Mouse (Mus musculus) brain, embryonic 14.5 days (tissue): Measurements from ENCODE around the gene Keap1. TPM values are rescaled to one million over a fixed set of nuclear protein-coding genes. Genes with fewer than 3 reads are reported as not detected.

ENCODE experiments used
- DNase-seq: peaks from one replicate; pipeline ENCODE4 v3.0.0-alpha.2; 2011; ENCODE audit warnings: low read depth
- CTCF ChIP-seq: fragments of 200-500 bp; IDR thresholded peaks from 2 replicates; pipeline ENCODE4 v1.5.1; 2012; ENCODE audit warnings: inconsistent platforms, mild to moderate bottlenecking, moderate library complexity, borderline replicate concordance; ENCODE audit not compliant: insufficient read depth, insufficient read length; ENCODE audit errors: extremely low read depth
- POLR2A ChIP-seq: fragments of 200-500 bp; IDR thresholded peaks from 2 replicates; pipeline ENCODE4 v1.6.1; 2012; ENCODE audit warnings: mild to moderate bottlenecking, inconsistent platforms, borderline replicate concordance; ENCODE audit not compliant: poor library complexity, insufficient read depth, insufficient read length, severe bottlenecking; ENCODE audit errors: extremely low read depth
- polyA plus RNA-seq: library from polyadenylated mRNA; depleted of rRNA; stranded (reverse); fragments of >200 nt; gene quantifications from 2 replicates; pipeline ENCODE4 v1.2.3, GENCODE M21; 2012; rRNA removed

Gene Keap1
- polyA plus RNA-seq, 1 experiment, result 58.7 TPM

GRCm38 (mm10) chr9:21183421-21183820 lies 55.7 kb downstream of the Keap1 start:
- TF ChIP-seq POLR2A (no peak), CTCF (no peak)
- no peak for DNase-seq

DNA sequence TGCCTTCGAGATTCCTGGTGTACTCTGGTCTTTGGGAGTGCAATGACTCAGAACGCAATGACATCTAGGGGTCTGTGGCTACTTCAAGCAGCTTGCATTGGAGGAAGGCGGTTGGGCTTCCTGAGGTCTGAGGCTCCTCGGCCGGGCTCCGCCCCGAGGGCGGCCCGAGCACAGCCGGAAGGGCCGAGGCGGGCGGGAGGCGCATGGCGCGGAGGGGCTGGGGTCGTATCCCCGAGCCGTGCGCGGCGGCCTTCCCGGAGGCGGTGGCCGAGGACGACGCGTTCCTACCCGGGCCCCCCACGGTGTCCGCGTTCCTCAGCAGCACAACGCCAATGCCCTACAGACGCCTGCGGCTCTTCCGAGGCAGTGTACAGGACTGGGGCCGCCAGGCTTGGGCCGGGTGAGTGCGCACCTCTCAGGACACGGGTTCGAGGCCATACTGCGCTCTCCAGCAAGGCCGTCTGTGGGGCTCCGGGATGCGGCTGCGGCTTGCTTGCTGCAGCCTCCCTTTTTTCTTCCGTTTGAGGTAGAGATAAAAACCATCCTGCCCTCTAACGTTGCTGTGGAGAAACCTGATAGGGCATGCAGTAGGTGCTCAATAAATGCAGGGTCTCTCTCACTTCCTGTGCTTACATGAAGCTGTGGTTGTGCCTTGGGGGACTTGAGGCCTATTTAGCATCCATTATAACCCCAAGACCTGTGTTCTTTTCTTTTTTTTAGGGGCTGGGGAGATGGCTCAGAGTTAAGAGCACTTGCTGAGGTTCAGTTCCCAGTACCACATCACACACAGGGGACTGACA lies 57.5 kb downstream of the Keap1 start:
- DNase-seq, result no peak
- TF ChIP-seq CTCF, result no peak
- TF ChIP-seq POLR2A, result no peak

DNA sequence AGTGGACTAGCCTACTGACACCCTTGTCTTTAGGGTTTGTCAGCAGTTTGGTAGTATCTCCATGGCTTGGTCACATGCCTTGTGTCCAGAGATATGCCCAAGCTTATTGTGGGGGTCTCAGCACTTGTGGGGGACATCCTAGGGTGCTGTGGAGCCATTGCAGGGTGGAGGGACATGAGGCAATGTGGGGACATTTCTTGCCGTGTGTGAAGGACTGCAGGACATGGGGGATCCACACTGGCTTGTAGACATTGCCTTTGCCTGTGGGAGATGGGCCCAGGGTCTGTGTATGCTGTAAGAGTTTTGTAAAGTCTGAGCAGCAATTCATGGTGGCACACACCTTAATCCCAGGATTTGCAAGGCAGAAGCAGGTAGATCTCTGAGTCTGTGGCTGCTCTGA lies 58.3 kb downstream of the Keap1 start:
- DNase-seq, result no peak
- TF ChIP-seq POLR2A, result no peak
- no peak for TF ChIP-seq CTCF

DNA sequence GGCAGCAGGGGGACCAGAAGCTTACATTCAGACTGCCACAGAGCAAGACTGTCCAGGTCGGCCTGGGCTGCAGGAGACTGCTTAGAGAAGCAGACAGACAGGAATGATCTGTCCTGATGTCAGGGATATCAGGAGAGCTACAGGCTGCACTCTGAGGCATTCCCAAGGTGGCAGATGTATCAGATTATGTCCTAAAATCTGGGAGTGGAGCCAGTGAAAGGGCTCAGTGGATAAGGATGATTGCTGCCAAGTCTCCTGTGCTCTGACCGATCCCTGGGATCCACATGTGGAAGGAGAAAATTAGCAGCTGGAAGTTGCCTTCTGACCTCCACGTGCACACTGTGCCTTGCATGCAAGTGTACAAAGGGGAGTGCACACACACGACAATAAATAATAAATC lies 58.8 kb downstream of the Keap1 start:
- DNase-seq, result no peak
- no peak for TF ChIP-seq POLR2A

Other genes with a start within 250 kb of the Keap1 start
- gene Mrpl4, start 236.6 kb downstream of the Keap1 start, polyA plus RNA-seq, result 81.1 and 85.4 TPM in 2 replicates
- 3.0 and 3.9 TPM in 2 replicates for gene Icam1, start 223.4 kb downstream of the Keap1 start, polyA plus RNA-seq
- 0.08 and 0.13 TPM in 2 replicates for gene Icam4, start 210.0 kb downstream of the Keap1 start, polyA plus RNA-seq
- gene Icam5, start 207.3 kb downstream of the Keap1 start, polyA plus RNA-seq, result 1.0 and 1.5 TPM in 2 replicates
- 1.3 and 2.1 TPM in 2 replicates for gene Zglp1, start 172.3 kb downstream of the Keap1 start, polyA plus RNA-seq
- gene Gm49373, start 166.3 kb downstream of the Keap1 start, polyA plus RNA-seq, result 2.9 and 3.0 TPM in 2 replicates
- gene Fdx1l, start 165.7 kb downstream of the Keap1 start, polyA plus RNA-seq, result 68.4 and 86.0 TPM in 2 replicates
- 4.8 and 5.6 TPM in 2 replicates for gene Gm38431, start 147.4 kb downstream of the Keap1 start, polyA plus RNA-seq
- 65.6 and 70.2 TPM in 2 replicates for gene Raver1, start 147.4 kb downstream of the Keap1 start, polyA plus RNA-seq
- 16.2 and 20.0 TPM in 2 replicates for gene Tyk2, start 108.1 kb downstream of the Keap1 start, polyA plus RNA-seq
- 141 and 182 TPM in 2 replicates for gene Cdc37, start 89.4 kb downstream of the Keap1 start, polyA plus RNA-seq
- 16.3 and 23.4 TPM in 2 replicates for gene Pde4a, start 73.6 kb downstream of the Keap1 start, polyA plus RNA-seq
- gene S1pr5, start 9.1 kb upstream of the Keap1 start, polyA plus RNA-seq, result 2.2 and 2.5 TPM in 2 replicates
- 38.1 and 45.9 TPM in 2 replicates for gene Atg4d, start 25.9 kb upstream of the Keap1 start, polyA plus RNA-seq
- gene Kri1, start 48.6 kb upstream of the Keap1 start, polyA plus RNA-seq, result 32.9 and 36.3 TPM in 2 replicates
- 70.4 and 84.9 TPM in 2 replicates for gene Cdkn2d, start 52.0 kb upstream of the Keap1 start, polyA plus RNA-seq
- 2.4 and 2.9 TPM in 2 replicates for gene Ap1m2, start 73.0 kb upstream of the Keap1 start, polyA plus RNA-seq
- 70.1 and 75.6 TPM in 2 replicates for gene Slc44a2, start 81.3 kb upstream of the Keap1 start, polyA plus RNA-seq
- gene Ilf3, start 128.5 kb upstream of the Keap1 start, polyA plus RNA-seq, result 202 and 216 TPM in 2 replicates
- gene Qtrt1, start 172.5 kb upstream of the Keap1 start, polyA plus RNA-seq, result 81.4 and 92.1 TPM in 2 replicates
- gene Dnm2, start 185.5 kb upstream of the Keap1 start, polyA plus RNA-seq, result 79.7 and 92.2 TPM in 2 replicates